Mouse (Mus musculus) liver, adult 2 months (tissue): ENCODE results near the gene Lrrc4c.

ENCODE experiments used
- CTCF ChIP-seq: fragments of 200-500 bp; IDR thresholded peaks from 2 replicates; pipeline ENCODE4 v1.5.1; 2011; ENCODE audit warnings: low read depth, low read length, control low read depth
- POLR2A ChIP-seq: fragments of 200-500 bp; IDR thresholded peaks from 2 replicates; pipeline ENCODE4 v1.6.1; 2011; ENCODE audit warnings: low read length, control low read depth; ENCODE audit not compliant: insufficient read depth; ENCODE audit errors: extremely low read depth

DNA sequence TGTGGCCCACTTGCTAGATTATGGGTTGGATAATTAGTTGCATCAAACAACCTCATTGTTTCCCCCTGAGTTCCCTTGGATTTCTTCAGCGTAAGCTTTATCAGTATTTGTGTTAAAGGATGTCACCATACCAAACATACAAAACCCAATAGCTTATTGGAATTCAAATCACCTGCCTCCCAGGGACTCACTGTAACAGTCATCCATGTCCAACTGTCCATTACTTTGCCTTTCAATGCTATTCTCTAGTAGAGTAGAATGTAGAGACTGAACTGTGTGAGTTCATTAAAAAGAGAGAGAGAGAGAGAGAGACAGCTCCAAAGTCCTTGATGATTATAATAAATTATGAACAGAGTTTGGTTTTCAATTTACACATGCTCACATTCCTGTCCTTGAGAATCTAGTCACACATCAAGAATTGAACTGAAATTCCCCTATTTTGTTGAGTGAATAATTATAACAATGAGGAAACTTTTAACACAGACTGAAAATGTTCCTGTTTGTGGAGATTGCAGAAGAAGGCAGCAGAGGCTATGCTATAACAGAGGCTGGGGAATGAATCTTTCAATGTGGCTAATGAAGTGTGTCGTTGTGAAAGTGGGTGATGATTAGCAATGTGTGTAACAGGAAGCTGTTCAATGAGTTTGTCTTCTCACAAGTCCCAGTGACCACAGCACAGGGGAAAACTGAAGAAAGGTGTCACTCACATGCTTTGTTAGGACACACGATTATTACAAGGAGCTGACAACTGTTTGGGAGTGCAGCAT is 181.3 kb downstream of the Lrrc4c start:
- TF ChIP-seq CTCF, result no peak
- no peak for TF ChIP-seq POLR2A
